Mouse (Mus musculus) myocyte (in vitro differentiated cells): Measurements from ENCODE around the gene Ttll1.

Experiments used
- CEBPB ChIP-seq: IDR thresholded peaks from 2 replicates; pipeline ENCODE4 v1.6.1; 2011; ENCODE audit warnings: mild to moderate bottlenecking, moderate library complexity; ENCODE audit not compliant: poor library complexity, insufficient read depth, severe bottlenecking
- E2F4 ChIP-seq: IDR thresholded peaks from one replicate; pipeline ENCODE4 v1.6.1; 2011; ENCODE audit warnings: mild to moderate bottlenecking, control low read depth, moderate library complexity; ENCODE audit not compliant: insufficient read depth
- MAX ChIP-seq: IDR thresholded peaks from one replicate; pipeline ENCODE4 v1.6.1; 2011; ENCODE audit warnings: low read depth, mild to moderate bottlenecking, control low read depth
- MYOD1 ChIP-seq, 3 experiments: IDR thresholded peaks; one replicate each; pipeline ENCODE4 v1.6.1; 2011; ENCODE audit warnings: control low read depth in 2 of 3, low read depth in 2 of 3, mild to moderate bottlenecking in 2 of 3, moderate library complexity in 1 of 3; ENCODE audit not compliant: insufficient read length in 2 of 3, control insufficient read depth in 1 of 3
- POLR2A ChIP-seq: IDR thresholded peaks from one replicate; pipeline ENCODE4 v1.6.1; 2011; ENCODE audit warnings: low read depth, mild to moderate bottlenecking, control low read depth, moderate library complexity; ENCODE audit not compliant: insufficient read length
- POLR2AphosphoS2 ChIP-seq: IDR thresholded peaks from one replicate; pipeline ENCODE4 v1.6.1; 2011; ENCODE audit warnings: low read depth, control low read depth; ENCODE audit not compliant: insufficient read length
- TCF12 ChIP-seq: IDR thresholded peaks from one replicate; pipeline ENCODE4 v1.6.1; 2011; ENCODE audit warnings: mild to moderate bottlenecking, control low read depth; ENCODE audit not compliant: poor library complexity, insufficient read depth, severe bottlenecking
- USF1 ChIP-seq: IDR thresholded peaks from one replicate; pipeline ENCODE4 v1.6.1; 2011; ENCODE audit warnings: low read depth, mild to moderate bottlenecking, control low read depth, moderate library complexity

DNA sequence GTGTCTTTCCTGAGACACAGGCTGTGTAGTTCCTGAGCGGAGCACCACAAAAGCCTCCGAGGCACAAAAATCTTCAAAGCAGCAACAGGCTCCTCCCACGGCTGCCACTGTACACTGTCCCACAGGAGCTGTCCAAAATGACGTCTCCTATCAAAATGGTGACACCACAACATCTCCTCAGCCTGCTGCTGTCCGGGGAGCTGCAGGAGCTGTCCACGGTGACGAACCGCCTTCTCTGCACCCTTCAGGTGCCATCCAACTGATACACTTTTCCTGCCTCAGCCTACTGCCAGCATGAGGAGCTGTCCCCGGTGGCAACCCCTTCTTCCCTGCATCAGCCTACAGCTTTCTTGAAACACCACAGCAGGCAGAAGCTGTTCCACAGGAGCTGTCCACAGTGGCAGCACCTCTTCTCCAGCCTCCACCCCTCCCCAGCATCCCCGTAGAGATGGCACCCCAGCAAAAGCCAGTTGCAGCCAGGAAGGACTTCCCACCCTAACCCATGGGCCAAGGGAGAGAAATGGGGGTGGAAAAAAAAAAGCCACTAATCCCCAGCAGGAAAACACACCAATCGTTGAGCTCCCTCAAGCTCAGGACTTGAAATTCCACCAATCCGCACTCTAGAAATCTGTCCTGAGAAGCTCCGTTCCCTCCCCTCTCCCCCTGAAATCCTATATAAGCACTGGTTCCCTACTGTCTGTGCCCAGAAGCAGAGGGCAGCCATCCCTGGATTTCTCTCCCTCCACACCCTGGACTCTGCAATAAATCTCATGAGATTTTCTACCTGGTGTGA is 2.0 kb upstream of the Ttll1 start:
- no peak for TF ChIP-seq POLR2AphosphoS2
- no peak for TF ChIP-seq MAX
- TF ChIP-seq USF1, result no peak
- TF ChIP-seq POLR2A, result no peak
- no peak for TF ChIP-seq CEBPB
- TF ChIP-seq E2F4, result no peak
- TF ChIP-seq MYOD1 (IDR thresholded peaks at IDR 0.05; ENCODE audit: control insufficient read depth in 1 of 3, insufficient read length in 2 of 3, low read depth in 2 of 3), result no peak
- no peak for TF ChIP-seq TCF12
